Mouse (Mus musculus) stomach, embryonic 14.5 days (tissue): ENCODE data around the gene Fus. TPM values are rescaled to one million over a fixed set of nuclear protein-coding genes. Genes with fewer than 3 reads are reported as not detected.

Experiments
- ATAC-seq: fragments of 200-750 bp; cut with Nextera tagmentation; 2 replicates; pipeline ENCODE4 v1.8.0; 2017; ENCODE audit warnings: low read depth, moderate TSS enrichment; ENCODE audit not compliant: insufficient number of reproducible peaks, insufficient read depth, low FRiP score
- H3K27ac ChIP-seq: fragments of 300-500 bp; sonication (generic); 2 replicates; pipeline ENCODE4 v1.5.1; 2014; ENCODE audit warnings: mild to moderate bottlenecking, low read length, moderate library complexity, mixed read lengths
- H3K27me3 ChIP-seq: fragments of 300-500 bp; sonication (generic); 2 replicates; pipeline ENCODE4 v1.6.1; 2014; ENCODE audit warnings: low read length, control low read depth, mixed read lengths; ENCODE audit not compliant: control insufficient read depth, insufficient read depth
- H3K36me3 ChIP-seq: fragments of 300-500 bp; sonication (generic); 2 replicates; pipeline ENCODE4 v1.6.1; 2014; ENCODE audit warnings: mild to moderate bottlenecking, control low read depth, low read length, moderate library complexity, mixed read lengths; ENCODE audit not compliant: control insufficient read depth, insufficient read depth
- H3K4me1 ChIP-seq: fragments of 300-500 bp; sonication (generic); 2 replicates; pipeline ENCODE4 v1.6.1; 2014; ENCODE audit warnings: low read length, control low read depth, mixed read lengths; ENCODE audit not compliant: control insufficient read depth, insufficient read depth
- H3K4me2 ChIP-seq: fragments of 300-500 bp; sonication (generic); replicated peaks from 2 replicates; pipeline ENCODE4 v1.6.1; 2014; ENCODE audit warnings: low read depth, low read length, control low read depth
- H3K4me3 ChIP-seq: fragments of 300-500 bp; sonication (generic); 2 replicates; pipeline ENCODE4 v1.5.1; 2014; ENCODE audit warnings: low read depth, low read length, control low read depth
- H3K9ac ChIP-seq: fragments of 300-500 bp; sonication (generic); replicated peaks from 2 replicates; pipeline ENCODE4 v1.6.1; 2014; ENCODE audit warnings: low read depth, mild to moderate bottlenecking, control low read depth, low read length, moderate library complexity, mixed read lengths
- H3K9me3 ChIP-seq: fragments of 300-500 bp; sonication (generic); 2 replicates; pipeline ENCODE4 v1.6.1; 2016; ENCODE audit warnings: low read depth, low read length, control low read depth; ENCODE audit not compliant: control insufficient read depth
- WGBS: fragments of 180-500 bp; shearing (Covaris S2); extraction: QIAGEN DNeasy Blood & Tissue Kit; methylation state at CpG from one replicate; pipeline ENCODE4 v1.1.7; 2014; 5-methylcytosine and 5-hydroxymethylcytosine counted together
- polyA plus RNA-seq: library from polyadenylated mRNA; unstranded; fragments of >200 nt; fragmentation: Nextera tagmentation; extraction: Ambion mirVana; gene quantifications from 2 replicates; pipeline ENCODE4 v1.2.1, GENCODE M21; 2014

Gene Fus
- polyA plus RNA-seq, 1 experiment from 2014 or later: 72.4 TPM

GRCm38 (mm10) chr7:127992488-127993340 is 25.5 kb downstream of the Fus start:
- no peak overlapping the region for H3K9ac ChIP-seq
- H3K27me3 ChIP-seq: no peaks in the 10 kb centered on the region
- peak overlapping the region; percentile 53; the same call in 1 of the 2 replicates for H3K27ac ChIP-seq
- no peaks in the 10 kb centered on the region for H3K9me3 ChIP-seq
- H3K4me2 ChIP-seq: peak overlapping the region; percentile 45
- 31% methylated on average over 5 of the region's 5 CpGs for WGBS
- peaks cover 21% of the 10 kb centered on the region for H3K36me3 ChIP-seq
- peak; percentile 46; the same call in 1 of the 2 replicates for ATAC-seq
- no peaks in the 10 kb centered on the region for H3K4me1 ChIP-seq
- peak overlapping the region; percentile 23 for H3K4me3 ChIP-seq

DNA sequence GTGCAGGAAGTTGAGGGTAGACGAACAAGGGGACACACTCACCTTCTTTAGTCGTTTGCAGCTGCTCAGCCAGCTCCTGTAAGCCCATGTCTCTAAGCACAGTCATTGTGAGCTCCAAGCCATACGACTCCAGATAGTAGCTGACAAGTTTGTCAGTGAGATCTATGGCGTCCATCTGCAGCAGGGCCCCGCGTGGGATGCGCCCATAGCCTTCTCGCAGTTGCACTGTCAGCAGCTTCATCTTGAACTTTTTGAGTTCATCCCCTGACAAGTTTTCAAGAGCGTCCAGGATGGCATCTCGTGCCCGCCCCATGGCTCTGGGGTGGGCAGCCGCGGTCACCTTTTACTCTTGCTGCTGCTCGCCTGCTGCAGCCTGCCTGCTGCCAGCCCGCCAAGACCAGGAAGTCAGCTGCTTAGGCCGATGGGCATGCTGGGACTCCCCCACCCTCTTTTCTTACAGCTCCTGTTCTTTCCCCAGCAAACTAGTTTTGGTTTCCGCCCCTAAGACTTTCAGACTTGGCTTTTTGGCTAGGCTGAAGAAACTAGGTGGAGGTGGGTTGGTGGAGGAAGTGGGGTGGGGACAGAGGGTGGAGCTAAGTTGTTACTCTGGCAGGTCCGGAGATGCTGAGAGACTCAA is 26.2 kb downstream of the Fus start, which contains the start of gene Pycard:
TSS of gene Pycard (minus strand) at position 527 of the 637 bp plus-strand sequence.
- Histone ChIP-seq H3K4me2 (peak within 1 kb of the TSS; percentile 45), H3K36me3 (peaks cover 14% of the 10 kb centered on the region), H3K4me3 (peak within 1 kb of the TSS; percentile 23), H3K4me1 (no peaks in the 10 kb centered on the region), H3K27me3 (no peaks in the 10 kb centered on the region), H3K9me3 (no peaks in the 10 kb centered on the region), H3K27ac (peak within 1 kb of the TSS; percentile 53; the same call in 1 of the 2 replicates), H3K9ac (0 out of 2 replicates have a peak within 1 kb of the TSS, but pooled peaks have one; percentile 2)
- ATAC-seq: peak; percentile 72
- WGBS: 7% methylated on average over 18 of the region's 18 CpGs

DNA sequence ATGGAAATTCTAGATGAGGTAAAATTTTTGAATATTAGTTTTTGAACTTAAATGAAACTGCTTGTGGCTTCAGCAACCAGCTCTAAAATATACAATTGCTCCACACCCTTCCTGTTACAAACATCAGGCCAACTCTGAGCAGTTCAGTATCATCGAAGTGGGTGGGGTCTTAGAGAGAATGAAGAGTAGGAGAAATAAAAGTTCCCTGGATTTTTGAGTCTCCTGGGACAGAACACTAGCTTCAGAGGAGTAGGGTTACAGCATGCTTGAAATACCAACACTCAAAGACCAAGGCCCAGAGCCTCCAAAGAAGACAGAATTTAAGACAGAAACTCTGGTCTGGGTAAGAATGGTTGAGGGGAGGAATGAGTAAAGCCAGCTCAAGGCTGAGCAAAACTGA is 32.2 kb downstream of the Fus start:
- no peak overlapping the region for H3K9ac ChIP-seq
- H3K4me1 ChIP-seq: peaks cover 4% of the 10 kb centered on the region; the same call in 1 of the 2 replicates
- no peak overlapping the region for H3K27ac ChIP-seq
- H3K27me3 ChIP-seq: no peaks in the 10 kb centered on the region
- H3K9me3 ChIP-seq: no peaks in the 10 kb centered on the region
- H3K4me2 ChIP-seq: no peak overlapping the region
- no peak overlapping the region for H3K4me3 ChIP-seq
- no peak for ATAC-seq
- no peaks in the 10 kb centered on the region for H3K36me3 ChIP-seq
- 71% methylated on average over 1 of the region's 1 CpGs for WGBS

GRCm38 (mm10) chr7:128000068-128000950 is 33.1 kb downstream of the Fus start:
- H3K4me3 ChIP-seq: no peak overlapping the region
- H3K4me1 ChIP-seq: peaks cover 4% of the 10 kb centered on the region; the same call in 1 of the 2 replicates
- no peaks in the 10 kb centered on the region for H3K36me3 ChIP-seq
- H3K27me3 ChIP-seq: no peaks in the 10 kb centered on the region
- no peak overlapping the region for H3K9ac ChIP-seq
- H3K9me3 ChIP-seq: no peaks in the 10 kb centered on the region
- no peak for ATAC-seq
- no peak overlapping the region for H3K4me2 ChIP-seq
- 62% methylated on average over 1 of the region's 1 CpGs for WGBS
- no peak overlapping the region for H3K27ac ChIP-seq

DNA sequence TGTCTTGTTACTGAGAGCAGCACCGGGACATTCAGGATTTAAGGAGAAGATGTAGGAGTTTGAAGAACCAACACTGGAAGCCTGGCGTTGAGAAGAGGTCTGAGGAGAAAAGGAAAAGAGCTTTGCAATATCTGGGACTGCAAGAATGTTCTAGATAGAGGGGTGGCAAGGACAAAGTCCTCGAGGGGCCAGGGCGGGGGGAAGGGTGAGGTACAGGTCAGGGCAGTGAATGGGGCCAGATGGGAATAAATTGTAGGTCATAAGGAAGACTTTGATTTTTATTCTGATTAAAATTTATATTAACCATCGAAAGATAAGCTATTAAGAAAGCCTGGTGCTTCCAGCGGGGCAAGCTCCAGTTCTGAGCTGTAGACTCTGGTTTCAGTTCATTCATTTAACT is 35.8 kb downstream of the Fus start:
- Histone ChIP-seq H3K4me3 (no peak overlapping the region), H3K4me1 (peaks cover 6% of the 10 kb centered on the region; the same call in 1 of the 2 replicates), H3K27ac (no peak overlapping the region), H3K9ac (no peak overlapping the region), H3K4me2 (no peak overlapping the region), H3K27me3 (no peaks in the 10 kb centered on the region), H3K9me3 (no peaks in the 10 kb centered on the region), H3K36me3 (no peaks in the 10 kb centered on the region)
- WGBS: 85% methylated on average over 6 of the region's 6 CpGs
- no peak for ATAC-seq

DNA sequence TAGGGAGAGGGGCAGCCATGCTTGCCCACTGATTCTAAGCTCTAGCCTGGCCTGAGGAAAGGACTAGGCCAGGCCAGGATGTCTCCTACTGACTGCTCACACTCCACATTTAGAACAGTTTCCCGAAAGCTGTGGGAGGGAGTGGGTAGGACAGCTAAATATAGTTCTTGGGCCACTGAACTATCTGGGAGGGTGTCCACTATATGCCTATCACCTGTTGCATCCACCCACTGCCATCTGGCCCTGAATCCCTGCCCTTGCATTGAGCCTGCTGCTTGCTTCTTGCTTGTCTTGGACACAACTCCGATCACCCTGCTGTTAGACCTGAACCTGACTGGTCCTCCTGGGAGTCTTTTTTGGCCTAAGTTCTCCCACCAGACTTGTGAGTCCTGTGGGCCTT is 36.4 kb downstream of the Fus start, which contains the start of gene Trim72:
TSS of gene Trim72 (plus strand) at position 262 of the 400 bp plus-strand sequence.
- Histone ChIP-seq H3K27me3 (no peaks in the 10 kb centered on the region), H3K4me2 (peak within 1 kb of the TSS; percentile 38), H3K9ac (0 out of 2 replicates have a peak within 1 kb of the TSS, but pooled peaks have one; percentile 2), H3K27ac (peak within 1 kb of the TSS; percentile 66; the same call in 1 of the 2 replicates), H3K9me3 (no peaks in the 10 kb centered on the region), H3K36me3 (no peaks in the 10 kb centered on the region), H3K4me1 (peaks cover 6% of the 10 kb centered on the region; the same call in 1 of the 2 replicates), H3K4me3 (no peak within 1 kb of the TSS)
- no peak for ATAC-seq
- WGBS: 91% methylated on average over 2 of the region's 2 CpGs

GRCm38 (mm10) chr7:128004150-128004486 is 36.9 kb downstream of the Fus start:
- Histone ChIP-seq H3K9me3 (no peaks in the 10 kb centered on the region), H3K36me3 (no peaks in the 10 kb centered on the region), H3K4me2 (peak overlapping the region; percentile 38), H3K4me3 (no peak overlapping the region), H3K9ac (0 out of 2 replicates have a peak overlapping the region, but pooled peaks have one; percentile 2), H3K27ac (no peak overlapping the region), H3K4me1 (peaks cover 6% of the 10 kb centered on the region; the same call in 1 of the 2 replicates), H3K27me3 (no peaks in the 10 kb centered on the region)
- ATAC-seq: no peak
- WGBS: 50% methylated on average over 5 of the region's 5 CpGs
